Mouse (Mus musculus) v-Abl transformed pro-B cells (cell line): Measurements from ENCODE around the gene Higd1b.

Experiments
- in situ Hi-C, 2 experiments: fragments of 400-800 bp; cut with MboI; formaldehyde crosslinking; loops; one replicate each; pipeline ENCODE4 v1.15.1; 2025; ENCODE audit not compliant: unreplicated experiment in 2 of 2

The Higd1b gene

DNA sequence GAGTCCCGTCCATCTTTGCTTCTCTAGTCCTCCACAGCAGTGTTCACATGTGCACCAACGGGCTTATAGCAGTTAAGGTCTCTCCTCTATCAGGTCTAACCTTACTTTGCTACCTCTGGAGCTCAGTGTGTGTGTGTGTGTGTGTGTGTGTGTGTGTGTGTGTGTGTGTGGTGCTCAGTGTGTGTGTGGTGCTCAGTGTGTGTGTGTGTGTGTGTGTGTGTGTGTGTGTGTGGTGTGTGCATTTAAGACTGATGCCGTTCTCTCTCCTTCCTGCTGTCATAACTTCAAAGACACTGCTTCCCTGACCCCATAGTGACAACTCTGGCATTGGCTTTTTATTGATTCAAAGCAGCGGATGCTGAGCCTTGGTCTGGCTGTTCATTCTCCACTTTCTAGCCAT lies at the start of gene Higd1b:
Higd1b (plus strand) TSS at position 301 of the 400 bp plus-strand sequence.
- in situ Hi-C loops, result no loop called here

DNA sequence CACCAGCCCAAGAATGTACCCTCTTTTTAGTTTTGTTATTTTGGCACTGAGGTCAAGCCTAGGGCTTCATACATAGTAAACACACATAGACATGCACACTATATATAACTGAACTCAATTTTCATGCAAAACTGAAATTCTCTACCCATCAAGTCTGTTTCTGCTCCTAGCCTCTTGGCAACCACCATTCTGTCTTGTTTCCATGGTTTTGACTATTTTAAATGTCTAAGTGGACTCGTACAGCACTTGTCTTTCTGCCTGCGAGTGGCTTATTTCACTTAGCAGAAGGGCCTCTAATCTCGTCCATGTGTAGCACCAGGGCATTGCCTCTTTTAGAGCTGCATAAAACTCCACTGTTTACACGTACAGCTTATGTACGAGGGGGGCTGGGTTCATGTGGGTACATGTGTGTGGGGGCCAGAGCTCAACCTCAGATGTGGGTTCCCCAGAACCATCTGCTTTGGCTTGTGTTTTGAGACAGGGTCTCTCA lies 47.9 kb upstream of the Higd1b start:
- in situ Hi-C loops, result no loop called here

DNA sequence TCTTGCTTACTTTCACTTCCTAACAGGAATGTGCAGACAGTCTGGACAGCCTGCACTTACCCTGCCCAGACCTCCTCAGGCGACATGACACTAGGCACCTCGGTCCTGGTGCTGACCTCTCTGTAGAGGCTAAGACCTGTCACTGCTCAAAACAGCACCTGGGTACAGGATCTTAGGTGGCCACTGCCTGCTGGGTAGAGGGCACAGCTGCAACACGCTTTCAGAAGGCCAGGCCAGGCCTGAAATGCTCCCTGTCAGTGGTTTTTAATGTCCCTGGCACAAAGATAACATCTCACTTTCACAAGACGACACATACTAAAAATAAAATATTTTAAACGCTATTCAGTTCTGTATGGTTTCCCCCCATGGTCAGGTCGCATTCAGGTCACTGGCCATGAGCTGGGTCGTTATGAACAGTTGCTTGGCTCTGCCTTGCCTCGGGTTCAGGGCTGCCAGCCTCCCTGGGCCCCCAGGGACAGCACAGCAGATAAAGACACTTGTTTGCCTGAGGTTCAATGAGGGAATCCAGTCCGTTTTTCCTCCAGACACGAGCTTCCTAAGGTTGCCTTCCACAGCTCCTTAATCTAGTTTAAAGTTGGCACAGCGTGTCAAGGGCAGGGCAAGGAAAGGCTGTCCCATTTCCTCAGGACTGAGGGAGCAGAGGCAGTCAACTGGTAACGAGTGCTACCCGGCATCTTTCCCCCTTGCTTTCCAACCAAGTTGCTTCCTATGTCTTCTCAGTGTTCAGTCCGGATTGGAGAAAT lies 43.8 kb upstream of the Higd1b start:
- in situ Hi-C loops, result no loop called here

DNA sequence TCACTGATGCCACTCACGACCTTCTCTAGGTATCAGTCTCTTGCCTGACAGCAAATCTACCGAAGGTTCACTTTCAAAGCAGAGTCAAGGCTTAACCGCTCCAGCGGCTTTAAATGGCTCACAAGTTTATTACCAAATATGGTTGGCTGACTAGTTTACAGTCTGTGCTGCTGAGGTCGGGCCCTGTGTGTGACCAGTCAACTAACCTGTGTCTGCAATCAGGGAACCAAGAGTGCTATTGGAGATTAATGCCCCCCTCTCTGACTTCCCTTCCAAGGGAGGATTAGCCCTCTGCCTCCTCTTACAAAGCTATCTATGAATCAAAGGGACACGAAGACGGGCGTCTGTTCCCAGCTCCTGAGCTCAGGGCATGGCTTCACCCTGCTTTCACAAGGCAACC lies 41.5 kb upstream of the Higd1b start:
- in situ Hi-C loops, result no loop called here

DNA sequence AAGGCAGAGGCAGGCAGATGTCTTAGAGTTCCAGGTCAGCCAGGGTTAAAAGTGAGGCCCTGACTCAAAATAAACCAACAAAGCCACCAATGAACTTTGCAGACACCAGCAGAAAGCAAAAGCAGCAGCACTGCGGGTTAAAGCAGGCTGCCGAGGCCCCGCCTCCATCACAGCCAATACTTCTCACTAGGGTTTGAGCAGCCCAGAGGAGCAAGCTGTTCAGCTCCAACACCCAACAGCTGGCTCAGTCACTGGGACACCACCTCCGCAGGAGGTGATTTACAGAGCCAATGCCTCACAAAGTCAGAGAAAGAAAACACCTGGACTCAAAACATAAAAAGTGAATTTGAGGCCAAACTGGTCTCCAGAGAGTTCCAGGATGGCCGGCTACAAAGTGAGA lies 32.2 kb upstream of the Higd1b start:
- in situ Hi-C loops, result no loop called here

DNA sequence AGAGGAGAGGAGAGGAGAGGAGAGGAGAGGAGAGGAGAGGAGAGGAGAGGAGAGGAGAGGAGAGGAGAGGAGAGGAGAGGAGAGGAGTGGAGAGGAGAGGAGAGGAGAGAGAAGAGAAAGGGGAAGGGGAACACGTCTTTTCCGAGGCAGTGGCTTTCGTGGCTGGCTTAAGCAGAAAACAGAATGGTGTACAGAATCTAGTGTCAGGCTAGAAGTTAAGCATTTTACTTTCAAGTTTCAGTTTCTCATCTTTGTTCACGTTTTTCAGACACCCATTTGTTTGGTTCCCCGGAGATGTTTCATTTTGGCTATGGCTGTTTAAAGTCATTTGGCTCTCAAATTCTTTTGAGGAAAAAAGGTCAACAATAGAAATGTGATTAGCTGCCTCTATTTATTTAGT lies 27.4 kb upstream of the Higd1b start:
- in situ Hi-C loops, result no loop called here

DNA sequence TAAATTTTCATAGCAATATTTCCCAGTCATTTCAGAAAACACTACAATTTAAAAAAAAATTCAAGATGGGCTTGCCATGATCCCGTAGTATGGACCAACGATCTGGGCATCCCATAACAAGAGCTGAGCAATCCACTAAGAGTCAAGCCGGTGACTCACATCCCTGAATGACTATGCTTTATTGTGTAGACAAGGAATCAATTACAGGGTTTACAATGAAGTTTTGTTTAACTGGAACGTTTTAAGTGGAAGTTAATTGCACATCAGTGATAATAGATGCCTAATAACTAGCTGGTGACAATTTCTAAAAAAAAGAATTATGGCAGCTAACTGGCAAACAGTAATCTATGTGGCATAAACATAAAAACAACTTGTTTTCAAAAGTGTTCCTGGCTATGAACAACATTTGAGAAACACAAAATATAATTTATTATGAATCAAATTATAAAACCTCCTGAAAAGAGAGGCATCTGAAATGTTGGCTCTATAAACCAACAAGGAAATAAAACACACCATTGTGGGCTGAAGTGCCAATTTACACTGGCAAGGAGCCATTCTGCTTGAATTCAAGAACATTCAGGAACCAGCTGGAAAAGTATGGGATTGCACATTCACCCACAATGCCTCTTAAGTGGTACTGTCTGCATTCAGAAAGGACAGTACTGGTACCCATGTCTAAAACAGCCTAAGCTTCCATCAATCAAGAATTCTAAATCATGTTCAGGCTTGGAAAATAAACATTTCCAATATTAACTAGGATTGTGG lies 24.7 kb upstream of the Higd1b start:
- in situ Hi-C loops, result no loop called here

DNA sequence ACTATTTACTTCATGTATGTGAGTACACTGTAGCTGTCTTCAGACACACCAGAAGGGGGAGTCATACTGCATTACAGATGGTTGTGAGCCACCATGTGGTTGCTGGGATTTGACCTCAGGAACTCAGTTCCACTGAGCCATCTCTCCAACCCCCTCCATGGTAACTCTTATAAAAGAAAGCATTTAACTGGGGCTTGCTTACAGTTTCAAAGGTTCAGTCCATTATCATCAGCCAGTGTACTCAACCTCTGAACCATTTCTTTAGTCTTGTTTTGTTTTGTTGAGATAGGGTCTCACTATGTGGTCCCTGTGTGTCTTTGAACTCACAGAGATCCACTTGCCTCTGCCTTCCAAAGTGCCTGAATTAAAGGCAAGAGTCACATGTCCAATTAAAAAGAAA lies 20.8 kb upstream of the Higd1b start:
- in situ Hi-C loops, result no loop called here

DNA sequence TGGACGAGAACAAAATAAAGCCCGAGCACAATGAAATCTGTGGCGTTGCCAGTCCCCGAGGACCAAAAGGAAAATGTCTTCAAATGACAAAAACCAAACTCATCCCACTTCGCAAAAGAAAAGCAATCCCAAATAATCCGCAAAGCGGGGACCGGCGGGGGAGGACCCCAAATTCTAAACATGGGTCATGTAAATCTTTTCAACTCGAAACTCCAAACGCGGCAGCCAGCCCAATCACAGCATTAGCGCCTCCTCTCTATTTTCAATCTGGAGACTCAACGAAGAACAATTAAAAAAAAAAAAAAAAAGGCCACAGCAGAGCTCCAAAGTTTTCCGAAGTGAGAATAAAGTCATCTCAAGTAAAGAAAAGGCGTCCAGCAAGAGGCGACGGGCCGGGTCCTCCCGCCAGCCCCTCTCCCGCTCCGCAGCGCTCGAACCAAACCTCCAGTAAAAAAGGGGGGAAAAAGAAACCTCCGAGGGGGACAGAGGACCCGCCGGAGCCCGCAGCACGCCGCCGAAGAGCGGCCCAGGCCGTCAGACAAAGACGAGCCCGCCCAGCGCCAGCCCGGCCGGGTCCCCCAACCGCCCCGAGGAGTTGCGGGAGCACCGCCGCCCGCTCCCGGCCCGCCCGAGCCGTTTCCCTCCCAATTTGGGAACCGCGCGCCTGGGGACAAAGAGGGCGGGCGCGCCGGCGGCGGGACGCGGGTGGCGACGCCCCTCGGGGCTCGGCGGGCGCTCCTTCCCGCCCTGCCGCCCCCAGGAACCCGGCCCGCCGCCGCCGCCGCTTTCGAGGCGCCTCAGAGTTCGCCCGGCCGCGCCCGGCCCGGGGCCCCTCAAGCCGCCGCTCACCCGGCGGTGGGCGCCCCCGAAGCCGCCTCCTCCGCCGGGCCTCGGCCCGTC lies 17.3 kb upstream of the Higd1b start:
- in situ Hi-C loops, result no loop called here

DNA sequence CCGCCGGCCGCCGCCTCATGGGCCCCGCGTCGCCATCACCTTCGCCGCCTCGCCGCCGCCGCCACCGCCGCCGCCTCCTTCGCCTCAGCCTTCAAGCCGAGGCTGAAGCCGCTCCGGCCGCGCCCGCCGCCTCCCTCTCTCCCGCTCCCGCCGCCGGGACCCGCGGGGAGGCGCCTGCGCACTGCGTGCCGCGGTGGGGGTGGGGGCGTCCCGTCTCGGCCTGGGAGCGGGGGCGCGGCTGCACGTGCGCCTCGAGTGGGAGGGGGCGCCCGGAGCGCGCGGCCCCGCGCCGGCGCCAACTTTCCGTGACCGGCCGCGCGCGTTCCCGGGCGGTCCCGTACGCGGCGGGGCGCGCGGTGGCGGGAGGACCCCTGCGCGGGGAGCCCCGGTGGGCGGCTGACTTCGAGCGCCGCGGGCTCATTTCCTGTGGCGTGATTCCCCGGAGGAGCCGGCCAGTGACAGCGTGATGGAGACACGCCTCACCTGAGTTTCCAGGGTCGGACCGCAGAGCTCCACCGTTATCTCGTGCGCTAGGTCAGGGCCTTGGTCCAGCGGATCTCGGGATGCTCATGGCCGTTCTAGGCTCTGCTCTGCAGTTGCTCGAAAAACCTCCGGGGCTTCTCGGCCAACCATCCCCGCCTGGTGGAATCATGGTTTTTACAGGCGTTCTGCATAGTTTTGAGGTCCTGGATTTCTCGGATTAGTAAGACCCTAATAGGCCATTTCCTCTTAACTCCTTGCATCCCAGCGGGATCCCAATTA lies 16.4 kb upstream of the Higd1b start, which contains the start of gene Gjc1:
Gjc1 (minus strand) TSS at position 680 of the 762 bp plus-strand sequence.
- in situ Hi-C loops, result no loop called here

DNA sequence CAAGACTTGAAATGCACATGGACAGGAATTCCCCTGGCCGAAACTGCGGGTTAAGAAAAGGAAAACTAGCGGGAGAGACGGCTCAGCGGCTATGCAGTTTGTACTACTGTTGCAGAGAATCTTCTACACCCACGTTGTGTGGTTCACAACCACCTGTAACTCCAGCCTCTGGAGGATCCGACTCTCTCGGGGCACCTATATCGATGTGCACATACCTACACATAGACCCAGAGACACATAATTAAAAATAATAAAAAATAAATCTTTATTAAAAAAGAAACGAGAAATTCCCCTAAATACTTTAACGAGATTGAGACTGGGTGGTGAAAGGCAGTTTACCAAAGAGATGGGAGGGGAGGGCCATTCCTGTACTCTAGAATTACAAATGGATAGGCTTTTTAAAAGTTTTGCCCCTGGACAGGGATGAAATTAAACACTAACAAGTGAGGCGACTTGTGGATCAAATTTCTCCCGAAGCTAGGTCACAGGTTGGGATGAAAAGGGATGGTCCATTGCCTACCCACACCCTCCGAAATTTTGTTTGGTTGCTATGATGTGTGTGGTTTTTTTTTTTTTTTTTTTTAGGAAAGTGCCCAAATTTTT lies 15.8 kb upstream of the Higd1b start:
- in situ Hi-C loops, result no loop called here

DNA sequence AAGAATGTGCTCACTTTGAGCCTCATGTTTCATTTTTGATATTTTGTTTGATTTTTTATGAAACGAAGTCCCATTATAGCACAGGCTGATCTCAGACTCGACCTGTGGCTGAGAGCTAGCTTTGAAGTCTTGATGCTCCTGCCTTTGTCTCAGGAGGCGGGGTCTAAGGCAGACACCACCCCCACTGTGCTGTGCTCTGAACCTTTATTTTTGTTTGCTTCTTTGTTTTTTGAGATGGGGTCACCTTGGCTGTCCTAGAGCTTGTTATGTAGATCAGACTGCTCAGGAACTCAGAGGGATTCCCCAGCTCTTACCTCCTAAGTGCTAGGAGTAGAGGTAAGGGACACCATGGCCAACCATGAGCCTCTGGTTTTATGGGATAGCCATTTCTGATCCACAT lies 15.2 kb upstream of the Higd1b start:
- in situ Hi-C loops, result no loop called here

DNA sequence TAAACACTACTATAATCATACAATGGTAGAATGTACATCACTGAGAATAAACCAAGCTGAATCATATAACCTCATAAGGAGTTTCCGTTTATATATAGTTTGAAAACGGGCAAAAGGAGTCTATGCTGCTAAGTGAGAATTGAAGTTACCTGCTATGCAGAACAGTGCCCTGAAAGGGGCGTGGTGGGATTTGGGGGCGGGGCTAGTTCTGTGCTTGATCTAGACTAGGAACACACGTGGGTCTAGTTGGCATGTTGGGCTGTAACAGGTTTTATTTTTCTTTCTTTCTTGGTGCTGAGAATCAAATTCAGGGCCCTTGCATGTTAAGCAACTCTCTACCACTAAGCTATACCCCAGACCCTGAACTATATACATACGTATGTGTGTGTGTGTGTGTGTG lies 14.4 kb upstream of the Higd1b start:
- in situ Hi-C loops, result no loop called here

DNA sequence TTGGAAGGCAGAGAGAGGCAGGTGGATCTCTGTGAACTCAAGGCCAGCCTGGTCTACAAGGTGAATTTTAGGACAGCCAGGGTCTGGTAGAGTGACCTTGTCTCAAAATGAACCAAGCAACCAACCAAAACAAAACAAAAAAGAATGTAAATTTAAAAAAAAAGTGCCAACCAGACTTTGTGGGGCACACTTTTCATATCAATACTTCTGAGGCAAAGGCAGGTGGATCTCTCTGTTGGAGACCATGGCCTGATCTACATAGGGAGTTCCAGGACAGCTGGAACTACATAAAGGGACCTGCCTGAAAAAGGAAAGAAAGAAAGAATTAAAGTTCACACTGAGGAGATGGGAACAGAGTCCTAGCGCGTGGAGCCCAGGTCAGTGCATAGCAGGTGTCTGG lies 9.2 kb upstream of the Higd1b start:
- in situ Hi-C loops, result no loop called here

DNA sequence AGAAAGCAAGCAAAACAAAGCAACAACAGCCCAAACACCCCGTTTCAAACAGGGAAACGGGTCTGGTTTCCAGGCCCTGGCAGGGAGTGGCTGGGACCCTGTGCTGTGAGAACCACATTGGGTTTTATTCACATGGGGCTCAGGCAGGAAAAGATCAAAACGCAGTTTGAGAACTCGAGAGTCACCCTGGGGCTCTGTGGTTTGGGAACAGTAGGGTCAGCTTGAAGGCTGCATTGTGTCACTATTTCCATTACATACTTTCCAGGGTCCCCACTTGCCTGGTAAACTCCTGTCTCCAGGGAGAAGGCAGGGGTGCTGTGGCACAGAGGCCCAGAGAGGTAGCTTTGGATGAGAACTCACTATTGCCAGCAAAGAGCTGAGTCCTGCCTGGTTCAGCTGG lies 8.6 kb upstream of the Higd1b start:
- in situ Hi-C loops, result no loop called here

DNA sequence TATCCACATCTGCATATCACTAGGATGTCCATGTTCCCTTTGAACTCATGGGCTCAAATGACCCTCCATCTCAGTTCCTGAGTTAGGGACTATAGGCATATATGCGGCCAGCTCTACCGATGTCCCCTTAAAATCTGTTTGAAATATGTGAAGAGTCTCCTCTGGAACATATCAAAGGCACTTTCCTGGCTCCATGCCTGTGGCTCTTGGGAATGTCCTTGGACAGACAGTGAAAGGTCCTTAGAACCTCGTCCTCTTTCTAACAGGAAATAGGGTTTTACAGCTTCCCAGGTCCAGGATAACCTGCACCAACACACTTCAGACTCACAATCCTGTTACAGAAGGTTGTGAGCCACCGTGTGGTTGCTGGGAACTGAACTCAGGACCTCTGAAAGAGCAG lies 5.4 kb upstream of the Higd1b start:
- in situ Hi-C loops, result no loop called here

DNA sequence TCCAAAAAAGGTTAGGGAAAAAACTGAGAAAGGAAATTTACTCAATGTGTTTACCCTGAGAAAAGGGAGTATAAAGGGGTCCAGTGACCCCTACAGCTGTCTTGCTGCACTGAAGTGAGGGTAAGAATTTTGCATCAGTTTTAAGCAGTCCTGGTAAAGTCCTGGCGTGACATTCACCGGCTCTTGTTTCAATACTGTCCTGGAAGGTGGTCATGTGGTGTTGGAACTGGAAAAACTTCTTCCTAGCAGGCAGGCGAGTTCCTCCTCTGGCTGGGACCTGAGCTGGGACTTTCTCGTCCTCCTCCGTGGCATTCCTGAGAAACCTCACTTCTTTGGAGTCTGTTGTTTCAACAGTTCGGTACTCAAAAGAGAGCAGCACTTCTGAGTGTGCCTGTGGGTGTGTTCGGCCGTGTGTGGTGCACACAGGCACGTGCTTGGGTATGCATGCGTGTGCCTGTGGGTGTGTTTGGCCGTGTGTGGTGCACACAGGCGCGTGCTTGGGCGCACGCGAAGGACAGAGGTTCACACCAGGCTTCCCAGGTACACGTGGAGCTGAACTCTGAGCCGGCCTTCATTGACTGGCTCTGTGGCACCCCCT lies 2.9 kb upstream of the Higd1b start:
- in situ Hi-C loops, result no loop called here

DNA sequence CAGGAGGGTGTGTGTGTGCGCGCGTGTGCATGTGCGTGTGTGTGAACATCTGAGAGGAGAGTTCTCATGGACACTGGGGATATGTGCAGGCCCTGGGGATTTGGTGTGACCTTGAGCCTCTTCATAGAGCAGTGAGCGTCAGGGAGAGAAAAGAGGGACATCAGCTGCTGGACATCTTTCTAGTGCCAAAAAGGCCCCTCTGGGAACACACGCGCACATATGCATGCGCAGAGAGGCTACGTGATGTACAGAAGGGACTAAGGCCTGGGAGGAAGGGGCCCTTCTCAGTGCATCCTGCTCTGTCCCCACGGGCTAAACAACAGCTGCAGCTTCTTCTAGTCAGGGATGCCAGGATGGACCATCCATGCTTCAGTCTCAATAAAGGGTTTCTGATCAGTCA lies 1.4 kb upstream of the Higd1b start:
- in situ Hi-C loops, result no loop called here

DNA sequence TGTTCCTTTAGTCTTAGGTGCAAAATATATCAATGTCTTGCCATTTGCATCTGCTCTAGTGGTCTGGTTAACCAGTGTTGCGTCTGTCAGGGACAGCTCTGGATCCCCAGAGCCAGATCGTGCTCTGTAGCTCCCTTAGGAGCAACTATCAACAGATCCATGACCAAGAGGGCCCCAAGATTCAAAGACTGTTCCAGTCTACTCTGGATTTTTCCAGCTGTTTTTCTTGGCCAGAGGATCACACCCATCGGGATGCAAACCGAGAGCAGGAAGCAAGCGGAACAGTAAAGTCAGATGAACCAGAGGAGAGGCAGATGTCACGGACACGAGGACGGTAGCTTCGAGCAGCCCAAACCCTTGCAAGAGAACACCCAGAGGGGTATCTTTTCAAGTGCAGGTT lies 497 bp downstream of the Higd1b start:
- in situ Hi-C loops, result no loop called here
